Mouse (Mus musculus): ENCODE results near the gene Ifnl2. TPM values are rescaled to one million over a fixed set of nuclear protein-coding genes. Genes with fewer than 3 reads are reported as not detected.

Gene Ifnl2
- total and polyA plus RNA-seq, 3 experiments, result not detected

GRCm38 (mm10) chr7:28488030-28488491 is 22.2 kb downstream of the Ifnl2 start (continued):
- peak; percentile 35; the same call in 1 of the 2 replicates for TF ChIP-seq MEF2A (IDR thresholded peaks at IDR 0.05; ENCODE audit: borderline replicate concordance, low read depth, low read length)
- TF ChIP-seq HCFC1 (IDR thresholded peaks at IDR 0.05; ENCODE audit: low read depth, low read length), result no peak
- no peak for TF ChIP-seq NELFE (IDR thresholded peaks at IDR 0.05; ENCODE audit: low read depth, low read length)
- no peak for TF ChIP-seq NRF1 (IDR thresholded peaks at IDR 0.05; ENCODE audit: low read depth, low read length)
- TF ChIP-seq USF1 (IDR thresholded peaks at IDR 0.05; ENCODE audit: low read depth, low read length), result no peak
- no peak for TF ChIP-seq E2F4 (IDR thresholded peaks at IDR 0.05; ENCODE audit: insufficient replicate concordance, low read depth, low read length)
- no peak for TF ChIP-seq MYC (IDR thresholded peaks at IDR 0.05; ENCODE audit: low read depth, low read length)
- no peak for TF ChIP-seq TBP (conservative IDR thresholded peaks at IDR 0.05; ENCODE audit: low read depth, low read length)
- TF ChIP-seq TCF12 (IDR thresholded peaks at IDR 0.05; ENCODE audit: low read depth, low read length), result peak; percentile 75
- no peak for TF ChIP-seq SMC3 (IDR thresholded peaks at IDR 0.05; ENCODE audit: low read depth, low read length)

- TF ChIP-seq ELF1 (IDR thresholded peaks at IDR 0.05; ENCODE audit: low read depth, low read length) (no peak), CTCF (conservative IDR thresholded peaks at IDR 0.05 in 1 of 2, IDR thresholded peaks at IDR 0.05 in 1 of 2; ENCODE audit: low read depth in 2 of 2, low read length in 2 of 2) (no peak), KAT2A (IDR thresholded peaks at IDR 0.05; ENCODE audit: insufficient replicate concordance, low read length) (no peak), ZNF384 (IDR thresholded peaks at IDR 0.05; ENCODE audit: low read depth, low read length) (no peak), USF1 (IDR thresholded peaks at IDR 0.05; ENCODE audit: low read depth, low read length) (no peak), ZC3H11A (IDR thresholded peaks at IDR 0.05; ENCODE audit: low read depth, low read length) (no peak), TCF12 (IDR thresholded peaks at IDR 0.05; ENCODE audit: low read depth, low read length) (no peak), MYC (IDR thresholded peaks at IDR 0.05; ENCODE audit: low read depth, low read length) (no peak), POLR2AphosphoS2 (IDR thresholded peaks at IDR 0.05; ENCODE audit: low read depth, low read length) (no peak), USF2 (conservative IDR thresholded peaks at IDR 0.05; ENCODE audit: low read depth, low read length) (no peak), CHD2 (IDR thresholded peaks at IDR 0.05; ENCODE audit: low read length) (no peak), MAX (IDR thresholded peaks at IDR 0.05; ENCODE audit: low read length) (no peak), TBP (conservative IDR thresholded peaks at IDR 0.05; ENCODE audit: low read depth, low read length) (no peak), NELFE (IDR thresholded peaks at IDR 0.05; ENCODE audit: low read depth, low read length) (no peak), MAFK (IDR thresholded peaks at IDR 0.05; ENCODE audit: insufficient replicate concordance, low read length) (no peak), ZKSCAN1 (IDR thresholded peaks at IDR 0.05; ENCODE audit: borderline replicate concordance, low read depth, low read length) (no peak), IRF4 (IDR thresholded peaks at IDR 0.05; ENCODE audit: low read depth, low read length) (no peak), RAD21 (IDR thresholded peaks at IDR 0.05; ENCODE audit: low read depth, low read length) (no peak), MXI1 (IDR thresholded peaks at IDR 0.05; ENCODE audit: low read depth, low read length) (no peak)
- DNase-seq (ENCODE audit: extremely low read depth), result no peak
- Histone ChIP-seq H3K36me3 (replicated peaks in 1 of 2; ENCODE audit: control insufficient read depth in 1 of 2, insufficient read depth in 1 of 2, low read length in 1 of 2) (no peaks in the 10 kb centered on the region), H3K27ac (ENCODE audit: insufficient read depth, low read depth) (no peak overlapping the region), H3K9ac (ENCODE audit: insufficient read depth, low read depth) (no peak overlapping the region), H3K4me2 (ENCODE audit: insufficient read depth, low read depth, poor library complexity, severe bottlenecking) (no peak overlapping the region), H3K27me3 (replicated peaks) (peaks cover 35% of the 10 kb centered on the region), H3K4me1 (ENCODE audit: control insufficient read depth in 1 of 2, insufficient read depth in 2 of 2) (peaks cover 2 to 15% of the 10 kb centered on the region in 2 experiments), H3K79me2 (replicated peaks; ENCODE audit: control insufficient read depth, extremely low read depth, insufficient read depth, poor library complexity, severe bottlenecking) (no peaks in the 10 kb centered on the region), H3K9me3 (replicated peaks; ENCODE audit: low read length) (peaks cover 2% of the 10 kb centered on the region), H3K4me3 (replicated peaks in 1 of 3; ENCODE audit: low read depth in 2 of 3, low read length in 2 of 3, poor library complexity in 1 of 3) (no peak overlapping the region)
- in situ Hi-C loops (cut with MboI; ENCODE audit: low pct_ligation_motif_present, low pct_unique_long_range_greater_than_20kb, low sequenced_read_pairs), result no loop called here
- dilution Hi-C loops (cut with MboI; ENCODE audit: extremely low pct_ligation_motif_present, extremely low pct_unique_long_range_greater_than_20kb, low sequenced_read_pairs), result no loop called here
Observed at GRCm38 (mm10) chr7:28484192-28484591, 26.1 kb downstream of the Ifnl2 start.
